Mouse (Mus musculus): Measurements from ENCODE around the gene Bid.
"Not testable (repeated sequence)": the region's sequence is repeated elsewhere in the genome, so short reads cannot be mapped to it uniquely, and the experiment has no call there.

Bid gene

GRCm38 (mm10) chr6:120905111-120905510 is 11.5 kb downstream of the Bid start:
- no peak for DNase-seq (ENCODE audit: low spot score in 2 of 2)

GRCm38 (mm10) chr6:120903961-120904360 is 12.7 kb downstream of the Bid start:
- DNase-seq (ENCODE audit: low spot score in 2 of 2), result no peak

- DNase-seq (ENCODE audit: low spot score in 2 of 2), result peak; percentile 47 to 71
These were observed 13.2 kb downstream of the Bid start for GRCm38 (mm10) chr6:120903450-120903912.

GRCm38 (mm10) chr6:120901776-120902645 is 14.6 kb downstream of the Bid start:
- peak in 1 of 2 experiments; percentile 38 for DNase-seq (ENCODE audit: low spot score in 2 of 2)

- peak; percentile 29 to 58 for DNase-seq (ENCODE audit: low spot score in 2 of 2)
These were observed 18.3 kb downstream of the Bid start for GRCm38 (mm10) chr6:120898188-120898833.

GRCm38 (mm10) chr6:120894524-120894923 is 22.1 kb downstream of the Bid start:
- no peak for DNase-seq (ENCODE audit: low spot score in 2 of 2)

- no peak for DNase-seq (ENCODE audit: low spot score in 2 of 2)
These were observed 22.6 kb downstream of the Bid start for GRCm38 (mm10) chr6:120894089-120894488.

- DNase-seq (ENCODE audit: low spot score in 2 of 2), result no peak
These were observed 30.0 kb downstream of the Bid start for GRCm38 (mm10) chr6:120886696-120887095.

GRCm38 (mm10) chr6:120884436-120884835 is 32.2 kb downstream of the Bid start:
- DNase-seq (ENCODE audit: low spot score in 2 of 2), result no peak

- no peak for DNase-seq (ENCODE audit: low spot score in 2 of 2)
These were observed 37.6 kb downstream of the Bid start for GRCm38 (mm10) chr6:120879046-120879445.

GRCm38 (mm10) chr6:120873874-120874273 is 42.8 kb downstream of the Bid start:
- no peak for DNase-seq (ENCODE audit: low spot score in 2 of 2)

- no peak for DNase-seq (ENCODE audit: low spot score in 2 of 2)
These were observed 45.4 kb downstream of the Bid start for GRCm38 (mm10) chr6:120871286-120871685.

- no peak for DNase-seq (ENCODE audit: low spot score in 2 of 2)
These were observed 47.8 kb downstream of the Bid start for GRCm38 (mm10) chr6:120868824-120869223.

- DNase-seq (ENCODE audit: low spot score in 2 of 2), result no peak
These were observed 50.4 kb downstream of the Bid start for GRCm38 (mm10) chr6:120866051-120866814.

GRCm38 (mm10) chr6:120860079-120860478 is 56.6 kb downstream of the Bid start:
- no peak for DNase-seq (ENCODE audit: low spot score in 2 of 2)

GRCm38 (mm10) chr6:120858217-120858711 is 58.4 kb downstream of the Bid start:
- DNase-seq (ENCODE audit: low spot score in 2 of 2), result no peak

- DNase-seq (ENCODE audit: low spot score in 2 of 2), result no peak
These were observed 62.2 kb downstream of the Bid start for GRCm38 (mm10) chr6:120854413-120854812.

- DNase-seq (ENCODE audit: low spot score in 2 of 2), result not testable (repeated sequence)
These were observed 65.9 kb downstream of the Bid start for GRCm38 (mm10) chr6:120850720-120851119.
